Mouse (Mus musculus) CH12F3 (cell line): ENCODE measurements around the gene Cxcl5.

Experiments used
- in situ Hi-C: fragments of 300-500 bp; cut with MboI; formaldehyde crosslinking; loops from 2 replicates; pipeline ENCODE4 v1.14.3; 2020; ENCODE audit warnings: low sequenced_read_pairs

Gene Cxcl5

GRCm38 (mm10) chr5:90759077-90760065 lies at the start of gene Cxcl5:
Cxcl5 (plus strand) TSS chr5:90759360.
- in situ Hi-C loops: no loop called here

GRCm38 (mm10) chr5:90711409-90711808 lies 47.8 kb upstream of the Cxcl5 start:
- in situ Hi-C loops: no loop called here

GRCm38 (mm10) chr5:90717937-90718336 lies 41.2 kb upstream of the Cxcl5 start:
- in situ Hi-C loops: no loop called here

- in situ Hi-C loops: no loop called here
Measured at GRCm38 (mm10) chr5:90722656-90723055, 36.5 kb upstream of the Cxcl5 start.

GRCm38 (mm10) chr5:90728254-90728653 lies 30.9 kb upstream of the Cxcl5 start:
- in situ Hi-C loops: no loop called here

GRCm38 (mm10) chr5:90731480-90731879 lies 27.7 kb upstream of the Cxcl5 start:
- in situ Hi-C loops: no loop called here

GRCm38 (mm10) chr5:90742029-90742428 lies 17.1 kb upstream of the Cxcl5 start:
- in situ Hi-C loops: no loop called here

GRCm38 (mm10) chr5:90753934-90754333 lies 5.2 kb upstream of the Cxcl5 start:
- in situ Hi-C loops: no loop called here

- in situ Hi-C loops: no loop called here
Measured at GRCm38 (mm10) chr5:90758020-90758605, 1.0 kb upstream of the Cxcl5 start.

GRCm38 (mm10) chr5:90760303-90760702 lies 1.1 kb downstream of the Cxcl5 start:
- in situ Hi-C loops: no loop called here

GRCm38 (mm10) chr5:90760844-90761243 lies 1.7 kb downstream of the Cxcl5 start:
- in situ Hi-C loops: no loop called here

GRCm38 (mm10) chr5:90761834-90762233 lies 2.7 kb downstream of the Cxcl5 start:
- in situ Hi-C loops: no loop called here

- in situ Hi-C loops: no loop called here
Measured at GRCm38 (mm10) chr5:90763912-90764665, 4.9 kb downstream of the Cxcl5 start.

- in situ Hi-C loops: no loop called here
Measured at GRCm38 (mm10) chr5:90765821-90766606, 6.9 kb downstream of the Cxcl5 start.

GRCm38 (mm10) chr5:90768218-90768617 lies 9.1 kb downstream of the Cxcl5 start, which contains the start of gene Ppbp:
Ppbp (plus strand) TSS chr5:90768518.
- in situ Hi-C loops: no loop called here

GRCm38 (mm10) chr5:90771369-90771768 lies 12.2 kb downstream of the Cxcl5 start:
- in situ Hi-C loops: no loop called here

GRCm38 (mm10) chr5:90771880-90772653 lies 12.9 kb downstream of the Cxcl5 start, which contains the start of gene Pf4:
Pf4 (plus strand) TSS chr5:90772435.
- in situ Hi-C loops: no loop called here

- in situ Hi-C loops: no loop called here
Measured at GRCm38 (mm10) chr5:90775562-90775961, 16.4 kb downstream of the Cxcl5 start.

- in situ Hi-C loops: no loop called here
Measured at GRCm38 (mm10) chr5:90777621-90778020, 18.5 kb downstream of the Cxcl5 start.

- in situ Hi-C loops: no loop called here
Measured at GRCm38 (mm10) chr5:90778856-90779255, 19.7 kb downstream of the Cxcl5 start.
